Mouse (Mus musculus): ENCODE results near the gene Cops2. TPM values are rescaled to one million over a fixed set of nuclear protein-coding genes. Genes with fewer than 3 reads are reported as not detected.

Gene Cops2
- polyA plus RNA-seq, 1 experiment, result 233 TPM

GRCm38 (mm10) chr2:125801947-125802346 lies 57.0 kb downstream of the Cops2 start:
- no peak overlapping the region for H3K27ac ChIP-seq (ENCODE audit: insufficient read depth, low read length)
- no peak for TF ChIP-seq POLR2A (IDR thresholded peaks at IDR 0.05; ENCODE audit: low read depth, low read length)
- no peak for TF ChIP-seq CTCF (IDR thresholded peaks at IDR 0.05; ENCODE audit: borderline replicate concordance, insufficient read depth, low read length)
- no peak overlapping the region for H3K4me3 ChIP-seq (ENCODE audit: insufficient read depth, low read length)

DNA sequence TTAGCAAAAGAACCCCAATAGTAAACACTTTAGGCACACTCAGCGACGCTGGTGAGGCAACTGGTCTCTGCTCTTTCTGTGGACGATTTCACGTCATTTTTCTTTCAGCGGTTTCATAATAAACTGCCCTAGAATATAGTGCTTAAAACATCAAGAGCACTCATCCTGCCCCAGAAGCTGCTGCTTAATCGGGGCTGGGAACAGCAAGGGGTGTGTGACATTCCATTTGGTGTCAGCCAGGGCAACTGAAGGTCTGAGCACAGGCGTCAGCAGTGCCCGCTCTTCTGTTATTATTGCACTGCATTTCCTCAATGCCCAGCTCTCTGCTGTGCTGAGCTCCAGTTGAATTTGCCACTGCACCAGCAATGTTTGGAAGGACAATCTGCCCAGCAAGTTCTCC lies 57.9 kb downstream of the Cops2 start:
- Histone ChIP-seq H3K27ac (ENCODE audit: insufficient read depth, low read length) (no peak overlapping the region), H3K4me3 (ENCODE audit: insufficient read depth, low read length) (no peak overlapping the region), H3K4me1 (ENCODE audit: control insufficient read depth, insufficient read depth, low read length) (no peaks in the 10 kb centered on the region)
- TF ChIP-seq CTCF (IDR thresholded peaks at IDR 0.05; ENCODE audit: borderline replicate concordance, insufficient read depth, low read length), result no peak
- TF ChIP-seq POLR2A (IDR thresholded peaks at IDR 0.05; ENCODE audit: low read depth, low read length), result no peak

More at GRCm38 (mm10) chr2:125801947-125802346, 57.0 kb downstream of the Cops2 start:
- H3K4me1 ChIP-seq (ENCODE audit: control insufficient read depth, insufficient read depth, low read length), result no peaks in the 10 kb centered on the region

DNA sequence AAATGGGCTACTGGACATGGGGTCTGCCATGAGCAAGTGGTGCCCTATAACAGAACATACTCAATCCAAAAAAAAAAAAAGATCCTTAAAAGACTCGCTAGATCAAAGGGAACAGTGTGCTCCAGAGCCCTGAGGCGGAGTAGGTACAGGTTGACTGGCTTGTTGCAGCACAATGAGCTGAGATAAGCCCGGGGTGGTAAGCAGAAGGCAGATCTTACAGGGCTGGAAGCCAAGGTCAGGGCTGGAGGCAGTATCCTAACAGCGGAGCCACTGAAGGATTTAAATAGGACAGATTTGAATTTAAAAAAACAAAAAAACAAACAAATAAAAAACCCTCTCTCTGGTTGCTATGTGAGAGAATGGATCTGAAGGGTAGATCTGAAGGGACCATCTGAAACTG lies 58.5 kb downstream of the Cops2 start:
- no peak overlapping the region for H3K4me3 ChIP-seq (ENCODE audit: insufficient read depth, low read length)
- H3K4me1 ChIP-seq (ENCODE audit: control insufficient read depth, insufficient read depth, low read length), result no peaks in the 10 kb centered on the region
- H3K27ac ChIP-seq (ENCODE audit: insufficient read depth, low read length), result no peak overlapping the region
- TF ChIP-seq CTCF (IDR thresholded peaks at IDR 0.05; ENCODE audit: borderline replicate concordance, insufficient read depth, low read length) (no peak), POLR2A (IDR thresholded peaks at IDR 0.05; ENCODE audit: low read depth, low read length) (no peak)

DNA sequence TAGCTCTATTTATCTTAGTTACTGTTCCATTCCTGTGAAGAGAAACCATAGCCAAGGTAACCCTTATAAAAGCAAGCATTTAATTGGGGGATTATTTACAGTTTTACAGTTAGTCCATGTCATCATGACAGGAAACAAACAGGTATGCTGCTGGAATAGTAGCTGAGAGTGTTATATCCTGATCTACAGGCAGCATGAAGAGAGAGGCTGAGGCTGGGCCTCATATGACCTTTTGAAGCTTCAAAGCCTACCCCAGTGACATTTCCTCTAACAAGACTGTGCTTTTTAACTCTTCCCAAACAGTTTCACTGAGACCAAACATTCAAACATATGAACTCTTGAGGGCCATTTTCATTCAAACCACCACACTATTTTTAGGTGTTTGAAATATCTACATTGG lies 61.1 kb downstream of the Cops2 start:
- TF ChIP-seq POLR2A (IDR thresholded peaks at IDR 0.05; ENCODE audit: low read depth, low read length) (no peak), CTCF (IDR thresholded peaks at IDR 0.05; ENCODE audit: borderline replicate concordance, insufficient read depth, low read length) (no peak)
- Histone ChIP-seq H3K27ac (ENCODE audit: insufficient read depth, low read length) (no peak overlapping the region), H3K4me3 (ENCODE audit: insufficient read depth, low read length) (no peak overlapping the region), H3K4me1 (ENCODE audit: control insufficient read depth, insufficient read depth, low read length) (no peaks in the 10 kb centered on the region)

DNA sequence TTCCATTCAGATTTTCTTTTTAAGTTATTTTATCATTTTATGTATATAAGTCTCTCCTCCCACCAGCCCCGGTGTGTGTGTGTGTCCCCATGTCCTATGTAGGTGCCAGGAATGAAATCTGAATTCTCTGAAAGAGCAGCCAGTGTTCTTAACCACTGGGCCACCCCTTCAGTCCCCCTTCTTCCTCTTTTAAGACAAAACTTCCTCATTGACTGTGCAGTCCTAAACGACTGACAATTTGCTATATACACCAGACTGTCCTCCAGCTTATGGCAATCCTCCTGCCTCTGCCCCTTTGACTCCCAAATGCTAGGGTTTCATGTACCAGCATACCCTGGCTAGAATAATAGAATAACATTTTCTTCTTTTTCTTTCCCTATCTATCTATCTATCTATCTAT lies 63.8 kb downstream of the Cops2 start:
- TF ChIP-seq CTCF (IDR thresholded peaks at IDR 0.05; ENCODE audit: borderline replicate concordance, insufficient read depth, low read length) (no peak), POLR2A (IDR thresholded peaks at IDR 0.05; ENCODE audit: low read depth, low read length) (no peak)
- Histone ChIP-seq H3K27ac (ENCODE audit: insufficient read depth, low read length) (no peak overlapping the region), H3K4me3 (ENCODE audit: insufficient read depth, low read length) (no peak overlapping the region), H3K4me1 (ENCODE audit: control insufficient read depth, insufficient read depth, low read length) (peaks cover 2% of the 10 kb centered on the region; the same call in 1 of the 2 replicates)

- no peak overlapping the region for H3K27ac ChIP-seq (ENCODE audit: insufficient read depth, low read length)
- peaks cover 5% of the 10 kb centered on the region for H3K4me1 ChIP-seq (ENCODE audit: control insufficient read depth, insufficient read depth, low read length)
- H3K4me3 ChIP-seq (ENCODE audit: insufficient read depth, low read length), result no peak overlapping the region
- TF ChIP-seq CTCF (IDR thresholded peaks at IDR 0.05; ENCODE audit: borderline replicate concordance, insufficient read depth, low read length) (no peak), POLR2A (IDR thresholded peaks at IDR 0.05; ENCODE audit: low read depth, low read length) (no peak)
These were observed 64.8 kb downstream of the Cops2 start for GRCm38 (mm10) chr2:125794166-125794565.

DNA sequence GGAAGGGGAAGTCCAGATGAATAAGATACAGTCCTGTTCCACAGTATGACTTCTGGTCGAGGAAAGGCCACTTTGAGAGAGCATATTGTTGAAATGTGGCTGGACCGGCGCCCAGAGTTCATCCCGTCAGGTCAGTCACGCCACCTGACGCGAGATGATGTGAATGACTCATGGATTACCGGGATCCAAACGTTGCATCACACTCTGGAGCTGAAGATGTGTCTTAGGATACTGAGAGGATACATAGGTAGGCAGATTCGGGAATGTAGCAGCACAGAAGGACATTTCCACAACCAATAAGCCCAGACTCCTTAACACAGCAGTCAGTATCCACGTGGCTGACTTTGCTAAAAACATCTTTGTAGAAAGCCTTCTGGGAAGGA lies 66.1 kb downstream of the Cops2 start:
- Histone ChIP-seq H3K4me1 (ENCODE audit: control insufficient read depth, insufficient read depth, low read length) (peaks cover 10% of the 10 kb centered on the region), H3K4me3 (ENCODE audit: insufficient read depth, low read length) (no peak overlapping the region), H3K27ac (ENCODE audit: insufficient read depth, low read length) (no peak overlapping the region)
- TF ChIP-seq CTCF (IDR thresholded peaks at IDR 0.05; ENCODE audit: borderline replicate concordance, insufficient read depth, low read length) (no peak), POLR2A (IDR thresholded peaks at IDR 0.05; ENCODE audit: low read depth, low read length) (no peak)

GRCm38 (mm10) chr2:125792144-125792878 lies 66.6 kb downstream of the Cops2 start:
- H3K4me3 ChIP-seq (ENCODE audit: insufficient read depth, low read length), result no peak overlapping the region
- H3K4me1 ChIP-seq (ENCODE audit: control insufficient read depth, insufficient read depth, low read length), result peaks cover 14% of the 10 kb centered on the region
- no peak for TF ChIP-seq POLR2A (IDR thresholded peaks at IDR 0.05; ENCODE audit: low read depth, low read length)
- no peak for TF ChIP-seq CTCF (IDR thresholded peaks at IDR 0.05; ENCODE audit: borderline replicate concordance, insufficient read depth, low read length)
- H3K27ac ChIP-seq (ENCODE audit: insufficient read depth, low read length), result 0 out of 2 replicates have a peak overlapping the region, but pooled peaks have one; percentile 7

GRCm38 (mm10) chr2:125791485-125791885 lies 67.5 kb downstream of the Cops2 start:
- H3K4me3 ChIP-seq (ENCODE audit: insufficient read depth, low read length), result no peak overlapping the region

DNA sequence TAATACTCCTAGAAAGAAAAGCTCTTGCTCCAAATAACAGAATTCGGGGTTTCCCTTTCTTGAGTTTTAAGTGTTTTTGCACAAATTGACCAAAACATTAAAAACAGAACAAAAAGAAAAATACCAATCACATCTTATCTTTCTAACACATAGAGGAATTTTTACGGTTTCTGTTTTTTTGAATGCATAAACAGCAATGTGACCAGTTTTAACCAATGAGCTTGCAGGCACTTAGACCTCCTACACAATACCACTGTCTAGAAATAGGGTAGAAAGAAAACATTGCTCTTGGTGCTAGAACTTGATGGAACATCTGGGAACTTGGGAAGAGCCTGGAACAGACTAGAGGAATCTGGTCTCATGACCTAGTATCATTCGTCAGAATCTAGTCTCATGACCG lies 68.7 kb downstream of the Cops2 start:
- Histone ChIP-seq H3K4me3 (ENCODE audit: insufficient read depth, low read length) (no peak overlapping the region), H3K4me1 (ENCODE audit: control insufficient read depth, insufficient read depth, low read length) (peaks cover 14% of the 10 kb centered on the region), H3K27ac (ENCODE audit: insufficient read depth, low read length) (no peak overlapping the region)
- TF ChIP-seq POLR2A (IDR thresholded peaks at IDR 0.05; ENCODE audit: low read depth, low read length), result no peak
- no peak for TF ChIP-seq CTCF (IDR thresholded peaks at IDR 0.05; ENCODE audit: borderline replicate concordance, insufficient read depth, low read length)

More at GRCm38 (mm10) chr2:125791485-125791885, 67.5 kb downstream of the Cops2 start:
- H3K4me1 ChIP-seq (ENCODE audit: control insufficient read depth, insufficient read depth, low read length), result peaks cover 14% of the 10 kb centered on the region
- TF ChIP-seq POLR2A (IDR thresholded peaks at IDR 0.05; ENCODE audit: low read depth, low read length), result no peak
- TF ChIP-seq CTCF (IDR thresholded peaks at IDR 0.05; ENCODE audit: borderline replicate concordance, insufficient read depth, low read length), result no peak
- peak overlapping the region; percentile 7; the same call in 1 of the 2 replicates for H3K27ac ChIP-seq (ENCODE audit: insufficient read depth, low read length)

Data from embryonic fibroblast, embryonic 13.5 days (primary cell).